Mouse (Mus musculus): ENCODE results near the gene Kctd19. TPM values are rescaled to one million over a fixed set of nuclear protein-coding genes. Genes with fewer than 3 reads are reported as not detected.
A peak's percentile ranks its signal among the peaks of the same experiment; 100 is the strongest.

The Kctd19 gene
- polyA plus RNA-seq, 1 experiment: 0.01 TPM

DNA sequence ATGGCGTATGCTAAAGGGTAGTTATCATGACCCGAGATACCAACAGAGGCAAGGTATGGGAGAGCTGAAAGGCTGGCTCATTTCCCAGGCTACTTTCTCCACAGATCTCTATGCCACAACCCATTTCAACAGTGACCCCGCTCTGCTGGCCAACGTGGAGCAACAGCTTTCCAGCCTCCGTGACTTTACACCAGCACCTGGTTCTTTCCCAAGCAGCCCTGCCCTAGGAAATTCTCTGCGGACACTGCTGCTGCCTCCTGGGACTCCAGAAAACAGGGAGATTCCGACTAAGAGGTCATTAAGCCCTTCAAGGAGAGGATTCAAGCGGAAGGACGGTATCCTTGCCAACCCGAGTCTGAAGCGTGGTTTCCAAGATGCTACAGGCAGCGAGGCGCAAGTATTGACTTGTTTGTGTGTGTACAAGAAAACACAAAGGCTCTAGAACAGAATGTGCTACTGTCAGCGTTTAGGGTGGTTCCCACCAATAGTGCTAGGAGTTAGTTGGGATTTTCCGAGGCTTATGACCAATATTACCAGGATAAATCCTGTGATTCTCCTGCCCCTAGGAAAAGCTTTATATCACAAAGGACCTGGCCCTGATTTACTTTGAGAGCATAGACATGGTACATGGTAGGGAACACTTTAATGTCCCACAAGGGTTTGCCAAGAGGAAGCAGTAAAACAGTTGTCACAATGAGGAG is 38.8 kb upstream of the Kctd19 start:
- no peak for TF ChIP-seq MYOG (IDR thresholded peaks at IDR 0.05; ENCODE audit: control insufficient read depth, extremely low read depth, insufficient read length)
- no peak for TF ChIP-seq MAX (IDR thresholded peaks at IDR 0.05)
- TF ChIP-seq FOSL1 (IDR thresholded peaks at IDR 0.05; ENCODE audit: insufficient read depth, low read length, poor library complexity, severe bottlenecking): no peak
- TF ChIP-seq USF1 (IDR thresholded peaks at IDR 0.05; ENCODE audit: low read depth): no peak
- TF ChIP-seq CEBPB (IDR thresholded peaks at IDR 0.05; ENCODE audit: low read depth): no peak
- no peak for TF ChIP-seq CTCF (IDR thresholded peaks at IDR 0.05; ENCODE audit: control insufficient read depth, insufficient read depth, insufficient read length)
- no peak for TF ChIP-seq MYOD1 (IDR thresholded peaks at IDR 0.05; ENCODE audit: control insufficient read depth, insufficient read length, low read depth)
- H3K4me3 ChIP-seq (ENCODE audit: insufficient read depth, poor library complexity, severe bottlenecking): no peak overlapping the region
- no peaks in the 10 kb centered on the region for H3K36me3 ChIP-seq (ENCODE audit: control insufficient read depth, insufficient read depth)
- no peaks in the 10 kb centered on the region for H3K79me2 ChIP-seq (ENCODE audit: control insufficient read depth, insufficient read depth)
- peaks cover 10% of the 10 kb centered on the region for H3K27me3 ChIP-seq (ENCODE audit: control insufficient read depth, insufficient read depth, insufficient read length)
- H3ac ChIP-seq (ENCODE audit: control insufficient read depth, insufficient read length, low read depth): no peak overlapping the region
- no peaks in the 10 kb centered on the region for H3K79me3 ChIP-seq (ENCODE audit: low read depth)

GRCm38 (mm10) chr8:105450977-105451376 is 37.7 kb upstream of the Kctd19 start:
- Histone ChIP-seq H3K79me2 (ENCODE audit: control insufficient read depth, insufficient read depth) (no peaks in the 10 kb centered on the region), H3K79me3 (ENCODE audit: low read depth) (no peaks in the 10 kb centered on the region), H3K36me3 (ENCODE audit: control insufficient read depth, insufficient read depth) (no peaks in the 10 kb centered on the region), H3K27me3 (ENCODE audit: control insufficient read depth, insufficient read depth, insufficient read length) (peaks cover 10% of the 10 kb centered on the region), H3ac (ENCODE audit: control insufficient read depth, insufficient read length, low read depth) (no peak overlapping the region), H3K4me3 (ENCODE audit: insufficient read depth, poor library complexity, severe bottlenecking) (no peak overlapping the region)
- TF ChIP-seq MAX (IDR thresholded peaks at IDR 0.05) (no peak), MYOG (IDR thresholded peaks at IDR 0.05; ENCODE audit: control insufficient read depth, extremely low read depth, insufficient read length) (no peak), USF1 (IDR thresholded peaks at IDR 0.05; ENCODE audit: low read depth) (no peak), CEBPB (IDR thresholded peaks at IDR 0.05; ENCODE audit: low read depth) (no peak), MYOD1 (IDR thresholded peaks at IDR 0.05; ENCODE audit: control insufficient read depth, insufficient read length, low read depth) (no peak), CTCF (IDR thresholded peaks at IDR 0.05; ENCODE audit: control insufficient read depth, insufficient read depth, insufficient read length) (no peak), FOSL1 (IDR thresholded peaks at IDR 0.05; ENCODE audit: insufficient read depth, low read length, poor library complexity, severe bottlenecking) (no peak)

GRCm38 (mm10) chr8:105448596-105448995 is 35.3 kb upstream of the Kctd19 start:
- no peaks in the 10 kb centered on the region for H3K79me3 ChIP-seq (ENCODE audit: low read depth)
- no peaks in the 10 kb centered on the region for H3K79me2 ChIP-seq (ENCODE audit: control insufficient read depth, insufficient read depth)
- TF ChIP-seq MYOD1 (IDR thresholded peaks at IDR 0.05; ENCODE audit: control insufficient read depth, insufficient read length, low read depth) (no peak), FOSL1 (IDR thresholded peaks at IDR 0.05; ENCODE audit: insufficient read depth, low read length, poor library complexity, severe bottlenecking) (no peak), USF1 (IDR thresholded peaks at IDR 0.05; ENCODE audit: low read depth) (no peak), MAX (IDR thresholded peaks at IDR 0.05) (no peak), MYOG (IDR thresholded peaks at IDR 0.05; ENCODE audit: control insufficient read depth, extremely low read depth, insufficient read length) (no peak), CEBPB (IDR thresholded peaks at IDR 0.05; ENCODE audit: low read depth) (no peak), CTCF (IDR thresholded peaks at IDR 0.05; ENCODE audit: control insufficient read depth, insufficient read depth, insufficient read length) (no peak)
- H3K36me3 ChIP-seq (ENCODE audit: control insufficient read depth, insufficient read depth): no peaks in the 10 kb centered on the region
- H3K4me3 ChIP-seq (ENCODE audit: insufficient read depth, poor library complexity, severe bottlenecking): no peak overlapping the region
- peaks cover 10% of the 10 kb centered on the region for H3K27me3 ChIP-seq (ENCODE audit: control insufficient read depth, insufficient read depth, insufficient read length)
- H3ac ChIP-seq (ENCODE audit: control insufficient read depth, insufficient read length, low read depth): no peak overlapping the region

- TF ChIP-seq CTCF (IDR thresholded peaks at IDR 0.05; ENCODE audit: control insufficient read depth, insufficient read depth, insufficient read length) (no peak), MAX (IDR thresholded peaks at IDR 0.05) (no peak), USF1 (IDR thresholded peaks at IDR 0.05; ENCODE audit: low read depth) (no peak), MYOG (IDR thresholded peaks at IDR 0.05; ENCODE audit: control insufficient read depth, extremely low read depth, insufficient read length) (no peak)
- H3K27me3 ChIP-seq (ENCODE audit: control insufficient read depth, insufficient read depth, insufficient read length): peaks cover 10% of the 10 kb centered on the region
- H3ac ChIP-seq (ENCODE audit: control insufficient read depth, insufficient read length, low read depth): no peak overlapping the region
- no peak overlapping the region for H3K4me3 ChIP-seq (ENCODE audit: insufficient read depth, poor library complexity, severe bottlenecking)
- no peaks in the 10 kb centered on the region for H3K79me3 ChIP-seq (ENCODE audit: low read depth)
- no peaks in the 10 kb centered on the region for H3K79me2 ChIP-seq (ENCODE audit: control insufficient read depth, insufficient read depth)
- H3K36me3 ChIP-seq (ENCODE audit: control insufficient read depth, insufficient read depth): no peaks in the 10 kb centered on the region
Observed at GRCm38 (mm10) chr8:105448188-105448587, 34.9 kb upstream of the Kctd19 start.

GRCm38 (mm10) chr8:105446127-105446552 is 32.8 kb upstream of the Kctd19 start:
- Histone ChIP-seq H3ac (ENCODE audit: control insufficient read depth, insufficient read length, low read depth) (no peak overlapping the region), H3K79me2 (ENCODE audit: control insufficient read depth, insufficient read depth) (no peaks in the 10 kb centered on the region), H3K4me3 (ENCODE audit: insufficient read depth, poor library complexity, severe bottlenecking) (no peak overlapping the region), H3K27me3 (ENCODE audit: control insufficient read depth, insufficient read depth, insufficient read length) (peaks cover 7% of the 10 kb centered on the region), H3K79me3 (ENCODE audit: low read depth) (no peaks in the 10 kb centered on the region), H3K36me3 (ENCODE audit: control insufficient read depth, insufficient read depth) (no peaks in the 10 kb centered on the region)
- peak; percentile 76 for TF ChIP-seq USF1 (IDR thresholded peaks at IDR 0.05; ENCODE audit: low read depth)
- no peak for TF ChIP-seq FOSL1 (IDR thresholded peaks at IDR 0.05; ENCODE audit: insufficient read depth, low read length, poor library complexity, severe bottlenecking)

Data from C2C12 (cell line).